Comparison of ENCODE assay signal across 8 mouse cellular contexts in the genomic region with DNA sequence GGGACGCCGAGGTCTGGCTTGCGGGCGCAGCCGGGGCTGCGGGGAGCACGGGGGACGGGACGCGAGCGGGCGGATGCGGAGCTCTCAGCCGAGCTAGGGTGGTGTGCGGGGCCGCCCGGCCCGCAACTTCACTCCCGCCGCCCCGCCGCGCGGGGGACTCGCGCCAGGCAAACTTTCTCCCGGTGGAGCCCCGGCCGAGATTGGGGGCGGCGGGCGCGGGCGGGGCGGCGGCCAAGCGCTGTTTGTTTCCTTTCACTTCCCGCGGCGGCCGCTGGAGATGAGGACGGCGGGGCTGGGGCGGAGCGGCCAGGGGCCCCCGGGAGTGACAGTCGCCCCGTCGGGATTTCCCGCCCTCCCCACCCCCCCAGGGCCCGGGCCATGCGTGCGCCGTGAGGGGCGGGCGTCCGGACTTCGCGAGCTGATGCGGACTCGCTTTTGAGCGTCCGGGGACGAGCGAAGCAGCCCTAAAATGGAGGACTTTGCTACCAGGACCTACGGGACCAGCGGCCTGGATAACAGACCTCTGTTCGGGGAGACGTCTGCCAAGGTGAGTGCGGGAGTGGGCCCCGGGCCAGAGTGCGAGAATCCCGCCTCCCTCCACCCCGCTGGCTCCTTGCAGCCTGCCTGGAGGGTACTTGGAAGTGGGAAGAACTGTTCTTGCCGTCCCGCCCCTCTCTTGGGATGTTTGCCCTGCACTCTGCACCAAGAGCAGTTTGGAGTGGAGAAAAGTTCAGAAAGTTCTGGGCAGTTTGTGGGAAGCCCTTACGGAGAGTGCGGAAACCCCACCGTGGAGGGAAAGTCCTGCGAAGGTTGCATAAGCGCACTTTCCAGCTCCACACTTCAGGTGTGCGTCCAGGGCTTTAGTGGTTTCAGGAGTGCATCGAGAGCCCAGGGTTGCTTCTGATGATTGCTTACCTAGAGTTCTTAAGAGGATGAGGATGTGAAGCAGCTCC. TPM values are rescaled to one million over a fixed set of nuclear protein-coding genes. Genes with fewer than 3 reads are reported as not detected.
DNase-seq lines count a peak whose midpoint lies in the region; ATAC-seq lines count a peak whose summit lies in the region.

No protein-coding gene starts in this region.

- WGBS in forebrain, embryonic 12.5 days: under 1% methylated on average over 70 of the region's 83 CpGs
- under 1% methylated on average over 73 of the region's 83 CpGs for WGBS in limb, embryonic 12.5 days
- WGBS in midbrain, embryonic 11.5 days: 1% methylated on average over 75 of the region's 83 CpGs

- peak overlapping the region; percentile 74 for H3K4me2 ChIP-seq in forebrain, embryonic 12.5 days
- peak overlapping the region; percentile 83 for H3K4me2 ChIP-seq in limb, embryonic 12.5 days
- H3K4me2 ChIP-seq in midbrain, embryonic 11.5 days: peak overlapping the region; percentile 76

- ATAC-seq in frontal cortex, adult (ENCODE audit: low TSS enrichment): peak; percentile 45
- ATAC-seq in forebrain, embryonic 12.5 days (ENCODE audit: low FRiP score): peak; percentile 84
- peak; percentile 63 for ATAC-seq in limb, embryonic 12.5 days (ENCODE audit: insufficient number of reproducible peaks, insufficient read depth, low FRiP score, low TSS enrichment, low read depth)
- peak; percentile 85 for ATAC-seq in midbrain, embryonic 11.5 days (ENCODE audit: low FRiP score)

- H3K4me3 ChIP-seq in forebrain, embryonic 12.5 days (replicated peaks): peak overlapping the region; percentile 89
- peak overlapping the region; percentile 86 for H3K4me3 ChIP-seq in limb, embryonic 12.5 days (replicated peaks)
- H3K4me3 ChIP-seq in midbrain, embryonic 11.5 days (ENCODE audit: low read depth, low read length): peak overlapping the region; percentile 62

- peak overlapping the region; percentile 59; the same call in 1 of the 2 replicates for H3K27ac ChIP-seq in forebrain, embryonic 12.5 days
- peak overlapping the region; percentile 66; the same call in 1 of the 2 replicates for H3K27ac ChIP-seq in limb, embryonic 12.5 days
- H3K27ac ChIP-seq in midbrain, embryonic 11.5 days (ENCODE audit: low read depth, low read length): no peak overlapping the region

- peaks cover 18% of the 10 kb centered on the region for H3K27me3 ChIP-seq in forebrain, embryonic 12.5 days
- H3K27me3 ChIP-seq in limb, embryonic 12.5 days: peaks cover 15% of the 10 kb centered on the region; the same call in 1 of the 2 replicates
- peaks cover 5% of the 10 kb centered on the region; the same call in 1 of the 2 replicates for H3K27me3 ChIP-seq in midbrain, embryonic 11.5 days (ENCODE audit: control insufficient read depth, insufficient read depth, low read length)

- peaks cover 14% of the 10 kb centered on the region for H3K4me1 ChIP-seq in forebrain, embryonic 12.5 days
- H3K4me1 ChIP-seq in limb, embryonic 12.5 days (replicated peaks): peaks cover 11% of the 10 kb centered on the region; the same call in 1 of the 2 replicates
- H3K4me1 ChIP-seq in midbrain, embryonic 11.5 days (ENCODE audit: control insufficient read depth, insufficient read depth, low read length): peaks cover 3% of the 10 kb centered on the region

- peak overlapping the region; percentile 85 for H3K9ac ChIP-seq in forebrain, embryonic 12.5 days
- H3K9ac ChIP-seq in limb, embryonic 12.5 days (replicated peaks): peak overlapping the region; percentile 83
- H3K9ac ChIP-seq in midbrain, embryonic 11.5 days (ENCODE audit: low read length): peak overlapping the region; percentile 79

- H3K36me3 ChIP-seq in forebrain, embryonic 12.5 days (replicated peaks): no peaks in the 10 kb centered on the region
- no peaks in the 10 kb centered on the region for H3K36me3 ChIP-seq in limb, embryonic 12.5 days
- no peaks in the 10 kb centered on the region for H3K36me3 ChIP-seq in midbrain, embryonic 11.5 days (ENCODE audit: control insufficient read depth, insufficient read depth, low read length)

- peaks cover 5% of the 10 kb centered on the region; the same call in 1 of the 2 replicates for H3K9me3 ChIP-seq in forebrain, embryonic 12.5 days
- H3K9me3 ChIP-seq in limb, embryonic 12.5 days: peaks cover 6% of the 10 kb centered on the region; the same call in 1 of the 2 replicates
- no peaks in the 10 kb centered on the region; the same call in 1 of the 2 replicates for H3K9me3 ChIP-seq in midbrain, embryonic 11.5 days (ENCODE audit: control insufficient read depth, low read length)

- DNase-seq in frontal cortex, postnatal 14 days (ENCODE audit: low spot score in 2 of 2): no peak
- DNase-seq in c-Kit-positive CD71-positive TER-119-positive erythroid progenitor cells, embryonic 14.5 days (ENCODE audit: low spot score): peak; percentile 4
- DNase-seq in heart, postnatal 4 days: peak; percentile 61
- DNase-seq in midbrain, embryonic 11.5 days (ENCODE audit: low spot score, missing footprints): peak; percentile 94
- peak; percentile 56 to 63 for DNase-seq in spleen, adult 18-20 months

RNA-seq across cellular contexts. Expression of gene Tmem243, which starts 0.7 kb away (rescaled TPM):
- 25.8 and 26.3 TPM in 2 replicates for polyA plus RNA-seq in forebrain, embryonic 12.5 days (2016; fragmentation: Nextera tagmentation; extraction: Ambion mirVana)
- 1 to 10 TPM; 6.7 to 7.1 TPM for total RNA-seq in heart, postnatal 4 days (2021)
- polyA plus RNA-seq in limb, embryonic 12.5 days (2016; fragmentation: Nextera tagmentation; extraction: Ambion mirVana): 28.1 and 30.4 TPM in 2 replicates
- 23.6 and 23.8 TPM in 2 replicates for polyA plus RNA-seq in midbrain, embryonic 11.5 days (2014; fragmentation: Nextera tagmentation; extraction: Ambion mirVana)

Comparison
In these comparisons a context has a peak if more than half of its experiments do, and no peak if none do; other contexts are left out.
1. DNase-seq: peak in c-Kit-positive CD71-positive TER-119-positive erythroid progenitor cells, embryonic 14.5 days (single experiment), heart, postnatal 4 days (single experiment), midbrain, embryonic 11.5 days (single experiment) and spleen, adult 18-20 months (2 of 2); none in frontal cortex, postnatal 14 days (0 of 2).
2. Peak in every context shown above with its lines, with median percentiles within 50 percentile points of each other: ATAC-seq, H3K4me2 ChIP-seq, H3K4me3 ChIP-seq and H3K9ac ChIP-seq.